Mouse (Mus musculus): ENCODE results near the gene Iqck. TPM values are rescaled to one million over a fixed set of nuclear protein-coding genes. Genes with fewer than 3 reads are reported as not detected.

Gene Iqck
- total and polyA plus RNA-seq, 2 experiments from 2014 or later = 3.5 to 5.9 TPM

DNA sequence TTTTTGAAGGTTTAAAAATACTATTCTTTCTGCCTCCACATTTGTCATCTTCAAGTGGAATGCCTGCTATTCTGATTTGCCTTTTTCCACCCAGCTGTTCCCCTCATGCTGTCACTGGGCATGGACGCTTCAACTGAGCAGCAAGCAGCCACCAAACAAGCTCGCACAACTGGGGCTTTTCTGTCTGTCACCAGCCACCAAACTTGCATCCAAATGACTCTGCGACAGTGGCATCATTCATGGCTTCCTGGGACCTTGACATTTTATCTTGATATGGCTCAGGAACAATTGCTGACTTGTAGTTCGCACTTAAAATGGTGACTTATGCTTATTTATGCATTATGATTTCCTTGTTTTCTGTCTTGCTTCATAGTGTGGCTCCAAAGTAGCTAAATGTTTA lies 29.4 kb downstream of the Iqck start:
- no peaks in the 10 kb centered on the region for H3K36me3 ChIP-seq (ENCODE audit: insufficient read depth, low read length)
- no peak for ATAC-seq (ENCODE audit: low FRiP score)
- H3K27ac ChIP-seq (ENCODE audit: low read depth, low read length) = no peak overlapping the region
- no peak for TF ChIP-seq CTCF (IDR thresholded peaks at IDR 0.05)
- peaks cover 3% of the 10 kb centered on the region; the same call in 1 of the 2 replicates for H3K27me3 ChIP-seq (ENCODE audit: insufficient read depth, low read length)
- H3K4me1 ChIP-seq (ENCODE audit: insufficient read depth, low read length) = no peaks in the 10 kb centered on the region
- H3K4me2 ChIP-seq (ENCODE audit: low read depth, low read length, poor library complexity, severe bottlenecking) = no peak overlapping the region
- H3K9me3 ChIP-seq (ENCODE audit: low read length) = no peaks in the 10 kb centered on the region
- H3K9ac ChIP-seq (replicated peaks; ENCODE audit: low read length, poor library complexity, severe bottlenecking) = no peak overlapping the region
- no peak for DNase-seq (ENCODE audit: low spot score)
- no peak overlapping the region for H3K4me3 ChIP-seq (ENCODE audit: low read depth, low read length)
- 75% methylated on average over 4 of the region's 4 CpGs for WGBS

DNA sequence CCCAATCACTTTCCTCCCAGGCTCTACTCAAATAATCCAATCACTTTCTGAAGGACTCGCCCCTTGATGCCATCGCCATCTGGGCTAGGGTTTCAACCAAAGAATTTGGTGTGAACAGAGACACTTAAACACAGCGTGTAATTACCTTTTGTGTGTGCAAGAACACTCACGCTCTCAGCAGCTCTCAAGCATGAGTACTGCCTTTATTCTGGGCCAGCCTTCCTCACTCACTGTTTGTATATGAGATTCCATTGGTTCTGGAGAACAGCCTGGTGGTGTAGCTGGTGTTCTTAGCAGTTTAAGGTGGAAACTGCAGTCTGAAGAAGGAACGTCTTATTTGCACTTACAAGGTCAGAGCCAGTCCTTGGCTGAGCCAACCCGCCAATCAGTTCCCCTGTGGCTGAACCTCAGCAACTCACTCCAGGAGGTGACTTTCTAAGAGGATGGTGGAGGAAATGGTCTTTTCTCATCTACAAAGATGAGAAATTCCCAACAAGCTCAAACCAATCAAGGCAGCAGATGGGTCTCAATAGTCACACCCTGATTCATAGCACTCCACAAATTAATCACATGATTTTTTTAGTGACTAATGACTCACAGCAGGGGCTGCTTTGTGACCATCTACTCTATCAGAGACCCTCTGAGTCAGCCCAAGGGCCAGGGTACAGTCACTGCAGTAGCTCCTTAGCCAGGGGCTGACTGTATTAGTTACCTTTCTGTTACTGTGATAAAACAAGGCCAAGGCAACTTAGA lies 31.9 kb downstream of the Iqck start:
- DNase-seq (ENCODE audit: low spot score) = no peak
- 26% methylated on average over 6 of the region's 6 CpGs for WGBS

GRCm38 (mm10) chr7:118889046-118889680 lies 33.6 kb downstream of the Iqck start:
- Histone ChIP-seq H3K4me1 (ENCODE audit: insufficient read depth, low read length) (no peaks in the 10 kb centered on the region), H3K9me3 (ENCODE audit: low read length) (no peaks in the 10 kb centered on the region), H3K9ac (replicated peaks; ENCODE audit: low read length, poor library complexity, severe bottlenecking) (no peak overlapping the region), H3K36me3 (ENCODE audit: insufficient read depth, low read length) (no peaks in the 10 kb centered on the region), H3K27me3 (ENCODE audit: insufficient read depth, low read length) (no peaks in the 10 kb centered on the region), H3K27ac (ENCODE audit: low read depth, low read length) (no peak overlapping the region), H3K4me3 (ENCODE audit: low read depth, low read length) (no peak overlapping the region), H3K4me2 (ENCODE audit: low read depth, low read length, poor library complexity, severe bottlenecking) (no peak overlapping the region)
- WGBS = 9% methylated on average over 3 of the region's 3 CpGs
- ATAC-seq (ENCODE audit: low FRiP score) = no peak
- DNase-seq (ENCODE audit: low spot score) = peak; percentile 60
- TF ChIP-seq CTCF (IDR thresholded peaks at IDR 0.05) = no peak

More for the DNA sequence above, 31.9 kb downstream of the Iqck start:
- no peak for TF ChIP-seq CTCF (IDR thresholded peaks at IDR 0.05)
- Histone ChIP-seq H3K27me3 (ENCODE audit: insufficient read depth, low read length) (no peaks in the 10 kb centered on the region), H3K4me1 (ENCODE audit: insufficient read depth, low read length) (no peaks in the 10 kb centered on the region), H3K4me2 (ENCODE audit: low read depth, low read length, poor library complexity, severe bottlenecking) (no peak overlapping the region), H3K36me3 (ENCODE audit: insufficient read depth, low read length) (no peaks in the 10 kb centered on the region), H3K9me3 (ENCODE audit: low read length) (no peaks in the 10 kb centered on the region), H3K4me3 (ENCODE audit: low read depth, low read length) (no peak overlapping the region), H3K27ac (ENCODE audit: low read depth, low read length) (no peak overlapping the region), H3K9ac (replicated peaks; ENCODE audit: low read length, poor library complexity, severe bottlenecking) (no peak overlapping the region)
- ATAC-seq (ENCODE audit: low FRiP score) = no peak

- Histone ChIP-seq H3K4me3 (ENCODE audit: low read depth, low read length) (no peak overlapping the region), H3K9ac (replicated peaks; ENCODE audit: low read length, poor library complexity, severe bottlenecking) (no peak overlapping the region), H3K36me3 (ENCODE audit: insufficient read depth, low read length) (no peaks in the 10 kb centered on the region), H3K4me1 (ENCODE audit: insufficient read depth, low read length) (no peaks in the 10 kb centered on the region), H3K9me3 (ENCODE audit: low read length) (no peaks in the 10 kb centered on the region), H3K27me3 (ENCODE audit: insufficient read depth, low read length) (no peaks in the 10 kb centered on the region), H3K27ac (ENCODE audit: low read depth, low read length) (peak overlapping the region; percentile 4), H3K4me2 (ENCODE audit: low read depth, low read length, poor library complexity, severe bottlenecking) (no peak overlapping the region)
- WGBS = 34% methylated on average over 10 of the region's 10 CpGs
- DNase-seq (ENCODE audit: low spot score) (peak; percentile 29), ATAC-seq (ENCODE audit: low FRiP score) (no peak)
- TF ChIP-seq CTCF (IDR thresholded peaks at IDR 0.05) = no peak
Observed at GRCm38 (mm10) chr7:118895469-118896450, 40.2 kb downstream of the Iqck start.

GRCm38 (mm10) chr7:118898063-118898462 lies 42.5 kb downstream of the Iqck start:
- Histone ChIP-seq H3K9me3 (ENCODE audit: low read length) (no peaks in the 10 kb centered on the region), H3K4me1 (ENCODE audit: insufficient read depth, low read length) (no peaks in the 10 kb centered on the region), H3K9ac (replicated peaks; ENCODE audit: low read length, poor library complexity, severe bottlenecking) (no peak overlapping the region), H3K4me3 (ENCODE audit: low read depth, low read length) (no peak overlapping the region), H3K27ac (ENCODE audit: low read depth, low read length) (no peak overlapping the region), H3K27me3 (ENCODE audit: insufficient read depth, low read length) (no peaks in the 10 kb centered on the region), H3K4me2 (ENCODE audit: low read depth, low read length, poor library complexity, severe bottlenecking) (no peak overlapping the region), H3K36me3 (ENCODE audit: insufficient read depth, low read length) (no peaks in the 10 kb centered on the region)
- ATAC-seq (ENCODE audit: low FRiP score) (no peak), DNase-seq (ENCODE audit: low spot score) (peak; percentile 13)
- TF ChIP-seq CTCF (IDR thresholded peaks at IDR 0.05) = peak; percentile 20; the same call in 1 of the 2 replicates
